Mouse (Mus musculus) spleen, postnatal 14 days (tissue): Measurements from ENCODE around the gene Iqgap2.
A peak's percentile ranks its signal among the peaks of the same experiment; 100 is the strongest.

ENCODE experiments used
- DNase-seq, 2 experiments: peaks; one replicate each; pipeline ENCODE4 v3.0.0; 2021 to 2022; ENCODE audit warnings: low spot score in 2 of 2

Gene Iqgap2

GRCm38 (mm10) chr13:95712570-95713268, 179.0 kb downstream of the Iqgap2 start:
- no peak for DNase-seq

GRCm38 (mm10) chr13:95712054-95712453, 179.7 kb downstream of the Iqgap2 start:
- no peak for DNase-seq

DNA sequence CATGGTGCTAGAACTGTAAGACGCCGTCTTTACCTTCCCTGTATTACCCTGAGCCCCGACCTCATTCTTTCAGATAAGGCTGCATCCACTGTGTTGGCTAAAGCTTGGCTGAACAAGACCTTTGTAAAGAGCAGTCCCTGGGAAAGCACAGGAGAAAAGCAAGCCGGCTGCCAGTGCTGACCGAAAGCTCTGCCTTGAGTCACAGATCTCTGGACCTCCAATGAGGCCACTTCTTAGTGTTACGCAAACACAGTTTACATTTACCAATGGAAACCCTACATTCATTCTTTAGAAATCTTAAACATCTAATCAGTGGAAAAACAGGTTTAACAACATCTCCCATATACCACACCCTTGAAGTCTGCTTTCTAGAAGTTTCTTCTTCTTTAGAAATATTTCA, 186.1 kb downstream of the Iqgap2 start:
- no peak for DNase-seq

- DNase-seq, result no peak
These were observed 188.3 kb downstream of the Iqgap2 start for GRCm38 (mm10) chr13:95703376-95703775.

DNA sequence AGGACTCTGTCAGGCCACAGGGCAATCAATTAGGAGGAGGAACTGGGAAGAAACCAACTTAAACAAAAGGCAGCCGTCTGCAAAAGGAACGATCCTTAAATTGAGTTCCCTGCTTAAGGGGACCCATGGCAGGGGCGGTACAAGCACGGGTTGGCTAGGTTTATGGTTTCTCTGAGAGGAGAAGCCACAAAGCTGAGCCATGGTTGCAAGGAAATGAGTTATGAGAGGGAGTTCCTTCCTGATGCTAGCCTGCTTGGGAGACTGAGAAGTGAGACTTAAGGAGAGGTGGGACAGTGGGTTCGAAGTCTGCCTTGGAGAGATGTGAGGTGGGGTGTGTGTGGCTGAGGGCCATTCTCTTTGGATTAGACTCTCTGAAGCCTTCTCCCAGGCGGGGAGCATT, 193.8 kb downstream of the Iqgap2 start:
- no peak for DNase-seq

- DNase-seq, result no peak
These were observed 195.0 kb downstream of the Iqgap2 start, which contains the start of gene F2rl2 for GRCm38 (mm10) chr13:95696654-95697163. Gene F2rl2 (plus strand): TSS chr13:95696853.

DNA sequence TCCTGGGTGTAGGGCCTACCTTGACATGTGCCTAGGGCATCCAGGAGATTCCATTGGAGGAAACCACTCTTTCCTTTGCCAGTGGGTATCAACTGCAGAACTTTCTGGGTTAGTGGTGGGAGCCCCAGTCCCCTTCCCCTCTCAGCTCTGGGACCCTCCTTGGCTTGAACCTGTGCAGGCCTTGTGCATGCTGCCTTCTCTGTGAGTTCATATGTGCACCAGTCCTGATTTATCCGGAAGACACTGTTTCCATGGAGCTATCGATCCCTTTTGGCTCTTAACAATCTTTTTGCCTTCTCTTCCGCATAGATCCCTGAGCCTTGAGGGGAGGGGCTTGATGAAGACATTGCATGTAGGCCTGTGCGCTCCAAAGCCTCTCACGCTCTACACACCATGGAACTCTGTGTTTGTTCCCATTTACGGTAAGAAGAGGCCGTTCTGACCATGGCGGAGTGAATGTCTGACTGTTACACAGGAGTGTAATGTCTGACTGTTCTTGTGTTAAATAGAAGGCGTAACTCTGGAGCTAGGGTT, 195.5 kb downstream of the Iqgap2 start:
- DNase-seq, result no peak

- DNase-seq, result no peak
These were observed 199.5 kb downstream of the Iqgap2 start for GRCm38 (mm10) chr13:95692201-95692600.

DNA sequence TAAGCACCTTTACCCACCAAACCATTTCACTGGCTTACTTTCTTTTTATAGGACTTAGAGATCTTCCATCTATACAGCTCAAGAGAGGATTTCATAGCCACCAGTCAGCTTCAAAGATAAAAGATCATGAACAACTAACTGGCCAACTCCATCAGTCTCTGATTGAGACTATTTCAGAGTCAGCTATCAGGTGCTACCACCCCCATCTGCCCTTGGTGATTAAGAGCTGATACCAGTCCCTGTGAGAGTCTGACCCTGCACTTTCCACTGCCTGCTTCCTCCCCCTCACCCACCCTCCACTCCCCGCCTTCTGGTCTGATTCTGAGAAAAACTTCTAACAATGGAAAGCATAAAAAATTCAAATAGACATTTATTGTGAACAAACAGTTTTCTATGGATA, 203.1 kb downstream of the Iqgap2 start:
- no peak for DNase-seq

DNA sequence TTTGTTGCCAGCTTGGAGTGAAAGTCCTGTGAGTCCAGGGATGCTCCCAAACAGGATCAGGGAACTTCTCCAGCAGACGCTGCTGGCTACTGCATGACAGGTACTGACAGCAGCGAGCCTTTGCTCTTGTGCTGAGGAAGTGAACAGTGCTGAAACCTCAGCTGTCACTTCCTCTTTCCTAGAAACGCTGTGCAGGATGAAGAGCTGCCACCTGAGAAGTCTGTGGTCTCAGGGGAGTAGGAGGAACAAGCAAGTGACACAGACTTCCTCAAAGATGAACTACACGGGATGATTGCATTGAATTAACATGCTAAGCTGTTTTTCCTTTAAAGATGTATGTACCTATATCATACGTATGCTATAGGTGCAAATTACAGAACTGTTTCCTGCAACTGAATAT, 206.0 kb downstream of the Iqgap2 start:
- peak in 1 of 2 experiments; percentile 16 for DNase-seq

GRCm38 (mm10) chr13:95684656-95685244, 207.0 kb downstream of the Iqgap2 start:
- DNase-seq, result no peak

DNA sequence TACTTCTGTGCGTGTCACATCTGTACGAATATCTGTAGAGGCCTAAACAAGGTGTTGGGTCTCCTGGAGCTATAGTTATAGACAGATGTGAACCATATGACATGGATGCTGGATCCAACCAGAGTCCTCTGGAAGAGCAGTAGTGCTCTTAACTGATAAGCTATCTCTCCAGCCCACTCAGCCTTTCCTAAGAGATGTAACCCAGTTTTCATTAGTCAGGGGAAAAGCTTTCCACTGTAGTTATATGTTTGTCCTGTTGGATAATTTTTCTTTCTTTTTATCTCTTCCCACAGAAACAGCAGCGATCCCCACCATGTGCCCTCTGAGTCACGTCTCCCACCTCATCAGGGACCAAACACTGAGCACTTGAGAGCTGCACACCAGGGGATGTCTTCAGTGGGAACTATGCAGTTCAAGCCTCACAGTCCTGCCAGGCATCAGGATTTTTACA, 212.2 kb downstream of the Iqgap2 start:
- no peak for DNase-seq

- no peak for DNase-seq
These were observed 212.6 kb downstream of the Iqgap2 start for GRCm38 (mm10) chr13:95679078-95679477.

- DNase-seq, result no peak
These were observed 219.3 kb downstream of the Iqgap2 start for GRCm38 (mm10) chr13:95672372-95672771.

- DNase-seq, result no peak
These were observed 220.4 kb downstream of the Iqgap2 start for GRCm38 (mm10) chr13:95671108-95671897.

DNA sequence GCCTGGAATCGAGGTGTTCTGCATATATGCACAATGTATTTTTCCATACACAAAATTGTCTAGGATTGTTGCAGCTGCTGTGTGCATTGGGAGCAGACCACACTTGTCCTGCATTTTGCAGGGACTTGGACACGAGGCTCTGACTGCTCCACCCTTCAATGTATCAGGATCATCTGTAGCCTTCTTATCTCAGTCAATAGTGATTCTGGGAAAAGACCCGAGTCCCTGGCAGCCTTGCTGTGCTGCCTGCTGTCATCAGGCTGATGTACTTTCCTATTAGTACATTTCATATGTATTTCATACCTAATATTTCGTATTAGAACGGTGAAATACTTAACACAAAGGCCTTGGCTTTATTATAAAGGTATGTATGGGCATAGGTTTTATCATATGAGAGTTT, 221.2 kb downstream of the Iqgap2 start:
- DNase-seq, result no peak

- no peak for DNase-seq
These were observed 224.5 kb downstream of the Iqgap2 start for GRCm38 (mm10) chr13:95667260-95667659.

DNA sequence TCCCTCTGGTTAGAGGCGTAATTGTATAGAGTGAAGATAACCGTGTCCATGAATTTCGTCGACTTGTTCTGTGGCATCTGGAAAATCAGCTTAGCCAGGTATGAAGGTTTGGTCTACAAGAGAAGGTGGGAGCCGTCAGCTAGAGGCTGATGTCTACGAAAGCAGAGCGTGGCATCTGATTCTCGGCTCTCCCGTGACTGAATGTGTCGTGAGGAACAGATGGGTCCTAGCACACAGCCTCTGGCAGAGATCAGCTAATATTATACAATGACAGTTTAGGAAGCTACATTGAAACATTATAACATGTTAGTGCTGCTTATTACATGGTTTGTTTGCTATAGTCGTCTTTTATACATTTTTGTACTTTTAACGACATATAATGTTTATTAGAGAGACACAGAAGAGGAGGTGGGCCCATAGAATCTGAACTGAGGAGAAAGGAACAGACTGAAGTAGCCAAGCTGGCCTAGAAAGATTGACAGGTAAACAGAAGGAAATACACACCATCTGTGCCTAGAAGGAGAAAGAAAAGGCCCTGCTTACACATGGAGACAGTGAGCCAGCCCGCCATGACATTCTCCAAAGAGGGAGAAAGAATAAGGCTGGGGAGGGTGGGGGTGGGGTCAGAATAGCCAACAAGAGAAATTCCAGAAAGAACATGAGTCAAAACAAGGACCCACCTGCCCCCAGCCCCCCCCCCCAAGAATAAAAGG, 225.9 kb downstream of the Iqgap2 start:
- DNase-seq, result no peak

GRCm38 (mm10) chr13:95663834-95664233, 227.9 kb downstream of the Iqgap2 start:
- no peak for DNase-seq

DNA sequence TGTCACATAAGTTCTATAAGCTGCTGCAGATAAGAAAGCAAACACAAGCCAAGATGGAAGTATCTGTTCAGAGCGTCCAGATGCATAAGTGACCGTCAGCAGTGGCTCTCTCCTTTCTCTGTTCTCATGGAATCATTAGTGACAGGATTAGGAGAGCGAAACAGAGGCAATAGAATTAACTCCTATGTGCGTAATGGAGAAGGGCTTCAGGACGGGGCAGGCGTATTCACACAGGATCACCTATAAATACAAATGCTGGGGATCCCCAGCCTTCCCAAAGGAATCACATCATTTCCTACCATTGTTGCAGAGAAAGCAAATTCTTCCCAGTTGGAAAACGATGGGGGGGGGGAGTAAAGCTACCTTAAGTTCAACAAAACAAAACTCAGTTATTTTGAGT, 232.3 kb downstream of the Iqgap2 start:
- no peak for DNase-seq

DNA sequence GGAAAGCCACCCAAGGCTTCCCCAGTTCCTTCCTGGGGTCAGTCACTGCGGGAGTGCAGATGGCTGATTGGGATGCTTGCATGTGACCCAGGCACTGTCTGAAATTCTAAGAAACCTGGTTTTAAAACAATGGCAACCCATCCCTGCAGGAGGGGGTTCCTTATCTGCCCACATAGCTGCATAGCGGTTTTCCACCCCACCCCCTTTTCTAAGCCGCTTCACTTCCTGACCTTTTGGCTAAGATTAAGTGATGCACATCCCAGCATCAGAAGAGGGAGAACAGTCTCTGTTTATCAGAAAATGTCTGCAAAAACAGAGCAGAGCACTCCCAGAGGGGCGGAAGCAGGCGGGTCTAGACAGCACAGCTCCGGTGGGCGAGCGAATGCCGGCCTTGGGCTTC, 234.6 kb downstream of the Iqgap2 start:
- DNase-seq, result no peak

DNA sequence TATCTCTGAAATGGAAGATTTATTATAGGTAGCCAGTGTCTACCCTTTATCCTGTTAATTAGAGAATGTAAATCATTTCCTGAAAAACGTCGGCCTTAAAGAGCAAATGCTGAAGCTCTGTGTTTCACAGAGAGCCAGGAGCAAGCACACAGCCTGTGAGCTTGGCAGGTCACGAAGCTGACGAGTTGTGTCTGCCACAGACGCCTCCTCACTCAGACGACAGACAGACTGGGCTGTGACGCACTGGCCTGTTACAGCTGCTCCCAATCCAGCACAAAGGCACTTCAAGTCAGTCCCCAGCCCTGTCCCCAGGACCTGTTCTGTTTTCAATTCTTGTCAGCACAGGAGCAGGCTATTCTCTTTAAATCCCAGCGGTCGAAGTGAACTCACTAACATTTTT, 236.4 kb downstream of the Iqgap2 start:
- DNase-seq, result no peak
